Mouse (Mus musculus) G1E (cell line): ENCODE data around the gene Alkbh8.

ENCODE experiments used
- CTCF ChIP-seq: IDR thresholded peaks from 2 replicates; pipeline ENCODE4 v1.5.1; 2012; ENCODE audit warnings: low read depth, low read length, inconsistent platforms, mixed read lengths
- GATA1 ChIP-seq: IDR thresholded peaks from 2 replicates; pipeline ENCODE4 v1.6.1; 2012; ENCODE audit warnings: borderline replicate concordance, low read length, inconsistent platforms, mixed read lengths
- GATA2 ChIP-seq: IDR thresholded peaks from 2 replicates; pipeline ENCODE4 v1.6.1; 2012; ENCODE audit warnings: low read depth, low read length, inconsistent platforms, borderline replicate concordance
- POLR2AphosphoS5 ChIP-seq: IDR thresholded peaks from 2 replicates; pipeline ENCODE4 v1.6.1; 2012; ENCODE audit warnings: low read depth, low read length, inconsistent platforms; ENCODE audit not compliant: insufficient replicate concordance
- TAL1 ChIP-seq: conservative IDR thresholded peaks from 2 replicates; pipeline ENCODE4 v1.6.1; 2012; ENCODE audit warnings: low read depth, low read length, inconsistent platforms, mixed read lengths

GRCm38 (mm10) chr9:3350056-3350455 is 15.1 kb downstream of the Alkbh8 start:
- TF ChIP-seq CTCF (no peak), GATA2 (no peak), TAL1 (no peak), POLR2AphosphoS5 (no peak), GATA1 (no peak)
